Mouse (Mus musculus): Measurements from ENCODE around the gene Ccdc88b.

GRCm38 (mm10) chr19:6875834-6876233 lies 17.8 kb upstream of the Ccdc88b start:
- TF ChIP-seq EP300 (IDR thresholded peaks at IDR 0.05; ENCODE audit: insufficient read depth, low read depth, low read length) (no peak), CTCF (IDR thresholded peaks at IDR 0.05; ENCODE audit: low read depth, low read length) (no peak), POLR2A (IDR thresholded peaks at IDR 0.05; ENCODE audit: insufficient read depth, low read length) (no peak)

Measured in ES-Bruce4 (cell line).